8 mouse cellular contexts compared by ENCODE assay signal in genomic region chr4:58913336-58914026, GRCm38 (mm10). TPM values are rescaled to one million over a fixed set of nuclear protein-coding genes. Genes with fewer than 3 reads are reported as not detected.
DNase-seq lines count a peak whose midpoint lies in the region; ATAC-seq and TF ChIP-seq lines count a peak whose summit lies in the region.

No protein-coding gene starts in this region.

- WGBS in forebrain, embryonic 15.5 days = 32% methylated on average over 3 of the region's 3 CpGs
- WGBS in liver, embryonic 14.5 days (ENCODE audit: insufficient replicate concordance) = 3% methylated on average over 3 of the region's 3 CpGs

- peak overlapping the region; percentile 91 for H3K4me3 ChIP-seq in layer of hippocampus, adult 2 months
- peak overlapping the region; percentile 59; the same call in 1 of the 2 replicates for H3K4me3 ChIP-seq in forebrain, embryonic 15.5 days
- H3K4me3 ChIP-seq in liver, embryonic 14.5 days (ENCODE audit: insufficient read depth in 1 of 2, low read depth in 2 of 2, low read length in 2 of 2) = no peak overlapping the region; a peak in 1 of 4 replicates

- H3K27me3 ChIP-seq in forebrain, embryonic 15.5 days = no peaks in the 10 kb centered on the region
- no peaks in the 10 kb centered on the region for H3K27me3 ChIP-seq in liver, embryonic 14.5 days (ENCODE audit: control insufficient read depth, insufficient read depth, low read length)

- DNase-seq in layer of hippocampus, adult 2 months (ENCODE audit: low spot score in 2 of 2) = no peak
- DNase-seq in layer of hippocampus, adult 9-10 months (ENCODE audit: low spot score) = no peak
- DNase-seq in liver, embryonic 14.5 days (ENCODE audit: low read depth in 3 of 3, low spot score in 3 of 3) = no peak
- no peak for DNase-seq in thymus, postnatal 0 days (ENCODE audit: low spot score)
- DNase-seq in left cerebral cortex, postnatal 14 days (ENCODE audit: low spot score in 2 of 2) = no peak

- TF ChIP-seq EP300 in liver, embryonic 14.5 days (IDR thresholded peaks at IDR 0.05; ENCODE audit: low read depth) = no peak

- no peaks in the 10 kb centered on the region for H3K9me3 ChIP-seq in forebrain, embryonic 15.5 days
- no peaks in the 10 kb centered on the region for H3K9me3 ChIP-seq in liver, embryonic 14.5 days (ENCODE audit: control insufficient read depth, low read length)

- H3K4me2 ChIP-seq in forebrain, embryonic 15.5 days (replicated peaks) = peak overlapping the region; percentile 75
- H3K4me2 ChIP-seq in liver, embryonic 14.5 days (ENCODE audit: low read depth) = peak overlapping the region; percentile 74

- H3K36me3 ChIP-seq in forebrain, embryonic 15.5 days = no peaks in the 10 kb centered on the region
- no peaks in the 10 kb centered on the region for H3K36me3 ChIP-seq in liver, embryonic 14.5 days (replicated peaks; ENCODE audit: control insufficient read depth, insufficient read depth, low read depth)

- no peak for ATAC-seq in forebrain, embryonic 15.5 days (replicated peaks)
- ATAC-seq in liver, embryonic 14.5 days (ENCODE audit: insufficient read depth) = no peak
- ATAC-seq in neutrophil, adult 5-6 weeks (ENCODE audit: extremely low read depth, insufficient number of reproducible peaks, low FRiP score, poor library complexity, severe bottlenecking) = peak; percentile 34; the same call in 1 of the 2 replicates
- ATAC-seq in inflammation-experienced regulatory T-cells, adult 6 months = no peak

- intact Hi-C loops in left cerebral cortex, postnatal 14 days (cut with DNase I) = no loop called here

- peaks cover 15% of the 10 kb centered on the region for H3K4me1 ChIP-seq in forebrain, embryonic 15.5 days
- H3K4me1 ChIP-seq in liver, embryonic 14.5 days (replicated peaks; ENCODE audit: control insufficient read depth in 2 of 2, insufficient read depth in 2 of 2, low read length in 1 of 2) = peaks cover 16 to 17% of the 10 kb centered on the region in 2 experiments

- peak overlapping the region; percentile 97 for H3K27ac ChIP-seq in layer of hippocampus, adult 2 months
- H3K27ac ChIP-seq in forebrain, embryonic 15.5 days (replicated peaks) = no peak overlapping the region
- H3K27ac ChIP-seq in liver, embryonic 14.5 days = no peak overlapping the region

- peak overlapping the region; percentile 81; the same call in 1 of the 2 replicates for H3K9ac ChIP-seq in forebrain, embryonic 15.5 days (replicated peaks)
- H3K9ac ChIP-seq in liver, embryonic 14.5 days (replicated peaks) = no peak overlapping the region; the same call in 1 of the 2 replicates

- no peak for TF ChIP-seq CTCF in layer of hippocampus, adult 2 months (conservative IDR thresholded peaks at IDR 0.05)
- no peak for TF ChIP-seq CTCF in liver, embryonic 14.5 days (IDR thresholded peaks at IDR 0.05; ENCODE audit: low read depth)

RNA-seq across cellular contexts. Expression of gene Ecpas, which starts 0.9 kb away (rescaled TPM):
- total RNA-seq in layer of hippocampus, adult 2 months (2021) = 100 to 1,000 TPM; 117 to 120 TPM
- 31.0 and 31.6 TPM in 2 replicates for polyA plus RNA-seq in forebrain, embryonic 15.5 days (2015; fragmentation: Nextera tagmentation; extraction: Ambion mirVana)
- polyA plus RNA-seq in liver, embryonic 14.5 days (2012; rRNA removed) = 5.5 and 9.7 TPM in 2 replicates
- 16.8 and 20.8 TPM in 2 replicates for polyA plus RNA-seq in liver, embryonic 14.5 days (2014; fragmentation: Nextera tagmentation; extraction: Ambion mirVana)
- total RNA-seq in neutrophil, adult 5-6 weeks (2017) = 62.5 and 75.9 TPM in 2 replicates
- 28.0 and 28.1 TPM in 2 replicates for polyA plus RNA-seq in thymus, postnatal 0 days (2015; fragmentation: Nextera tagmentation; extraction: Ambion mirVana)
- total RNA-seq in left cerebral cortex, postnatal 14 days (2021) = 100 to 1,000 TPM; 134 to 145 TPM
- 10 to 100 TPM; 20.8 to 32.6 (median 31.2) TPM for polyA plus RNA-seq in inflammation-experienced regulatory T-cells, adult 6 months (2017; shearing (Covaris generic))

RNA-seq across cellular contexts. Expression of gene Zkscan16, which starts 29.9 kb away (rescaled TPM):
- total RNA-seq in layer of hippocampus, adult 2 months (2021) = 10 to 100 TPM; 51.3 to 53.1 TPM
- 0.73 and 0.99 TPM in 2 replicates for polyA plus RNA-seq in forebrain, embryonic 15.5 days (2015; fragmentation: Nextera tagmentation; extraction: Ambion mirVana)
- polyA plus RNA-seq in liver, embryonic 14.5 days (2012; rRNA removed) = 0.03 and 0.08 TPM in 2 replicates
- 0.06 and 0.11 TPM in 2 replicates for polyA plus RNA-seq in liver, embryonic 14.5 days (2014; fragmentation: Nextera tagmentation; extraction: Ambion mirVana)
- 0.74 and 0.81 TPM in 2 replicates for total RNA-seq in neutrophil, adult 5-6 weeks (2017)
- polyA plus RNA-seq in thymus, postnatal 0 days (2015; fragmentation: Nextera tagmentation; extraction: Ambion mirVana) = 0.07 TPM in 1 of 2 replicates, not detected in the other
- 10 to 100 TPM; 23.2 to 31.1 TPM for total RNA-seq in left cerebral cortex, postnatal 14 days (2021)
- not detected for polyA plus RNA-seq in inflammation-experienced regulatory T-cells, adult 6 months (2017; shearing (Covaris generic))

Comparison
In these comparisons a context has a peak if more than half of its experiments do, and no peak if none do; other contexts are left out.
1. H3K4me3 ChIP-seq: peak in layer of hippocampus, adult 2 months (single experiment) and forebrain, embryonic 15.5 days (single experiment); none in liver, embryonic 14.5 days (0 of 2).